Mouse (Mus musculus): ENCODE measurements at regions not wholly inside any gene's neighbourhood (a gene's known extent, or its start where the extent isn't known, plus 50 kb on each side); places are given as distances from the start of the nearest gene placed in this dataset.

DNA sequence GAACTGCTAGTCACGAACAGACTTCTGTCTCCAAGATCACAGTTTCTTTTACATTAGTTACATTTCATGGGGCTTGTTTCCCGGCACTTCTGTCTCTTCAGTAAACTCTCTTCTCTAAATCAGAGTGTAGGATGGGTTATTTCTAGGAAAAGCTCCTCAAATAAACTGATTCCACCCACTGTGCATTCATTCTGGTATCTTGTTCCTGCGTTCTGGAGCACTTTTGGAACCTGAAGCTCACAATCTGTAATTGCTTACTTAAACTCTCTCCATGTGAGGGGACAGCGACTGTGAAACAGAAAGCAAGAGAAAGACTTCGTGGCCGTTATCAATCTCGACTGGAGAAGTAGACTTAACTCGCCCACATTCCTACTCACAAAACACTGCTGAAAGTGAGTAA is 83.1 kb upstream of the Acvr2a start:
- no peaks in the 10 kb centered on the region for H3K9me3 ChIP-seq
- H3K4me3 ChIP-seq: no peak overlapping the region
- no peaks in the 10 kb centered on the region for H3K4me1 ChIP-seq
- no peak overlapping the region for H3K9ac ChIP-seq
- no peak overlapping the region for H3K4me2 ChIP-seq
- H3K36me3 ChIP-seq: no peaks in the 10 kb centered on the region
- WGBS: 55% methylated on average over 8 of the region's 8 CpGs
- H3K27ac ChIP-seq: no peak overlapping the region
- ATAC-seq (ENCODE audit: insufficient number of reproducible peaks, insufficient read depth, low FRiP score, low TSS enrichment, low read depth): no peak
- no peaks in the 10 kb centered on the region for H3K27me3 ChIP-seq

- H3K4me1 ChIP-seq: no peaks in the 10 kb centered on the region
- H3K4me3 ChIP-seq: no peak overlapping the region
- no peak overlapping the region for H3K27ac ChIP-seq
- WGBS: 98% methylated on average over 1 of the region's 1 CpGs
- no peaks in the 10 kb centered on the region for H3K27me3 ChIP-seq
- H3K36me3 ChIP-seq: no peaks in the 10 kb centered on the region
- no peak overlapping the region for H3K4me2 ChIP-seq
- no peaks in the 10 kb centered on the region for H3K9me3 ChIP-seq
- no peak for ATAC-seq (ENCODE audit: insufficient number of reproducible peaks, insufficient read depth, low FRiP score, low TSS enrichment, low read depth)
- no peak overlapping the region for H3K9ac ChIP-seq
Measured at GRCm38 (mm10) chr2:48733936-48734335, 80.0 kb upstream of the Acvr2a start.

- Histone ChIP-seq H3K4me2 (no peak overlapping the region), H3K9ac (no peak overlapping the region), H3K27me3 (no peaks in the 10 kb centered on the region), H3K36me3 (no peaks in the 10 kb centered on the region), H3K9me3 (no peaks in the 10 kb centered on the region), H3K4me1 (no peaks in the 10 kb centered on the region), H3K4me3 (no peak overlapping the region), H3K27ac (no peak overlapping the region)
- ATAC-seq (ENCODE audit: insufficient number of reproducible peaks, insufficient read depth, low FRiP score, low TSS enrichment, low read depth): no peak
- WGBS: 73% methylated on average over 6 of the region's 6 CpGs
Measured at GRCm38 (mm10) chr2:48734521-48734920, 79.4 kb upstream of the Acvr2a start.

DNA sequence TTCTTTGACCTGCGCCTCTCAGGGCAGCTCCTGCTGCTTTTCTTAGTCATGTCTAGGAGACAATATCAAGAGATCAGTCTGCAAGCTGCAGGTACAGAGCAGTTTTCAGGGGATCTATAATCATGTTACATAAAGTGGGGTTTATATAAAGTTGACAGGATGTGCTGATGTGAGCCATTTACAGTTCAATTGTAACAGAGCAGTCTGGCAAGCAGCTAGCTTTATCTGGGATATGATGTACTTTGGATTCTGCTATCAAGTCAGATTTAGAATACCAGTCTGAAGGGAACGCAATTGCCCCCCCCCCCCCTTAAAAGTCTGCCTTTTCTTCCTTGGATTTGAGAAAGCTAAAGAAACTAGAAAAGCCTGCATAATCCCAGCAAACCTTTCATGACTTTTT is 77.6 kb upstream of the Acvr2a start:
- H3K27ac ChIP-seq: no peak overlapping the region
- no peak for ATAC-seq (ENCODE audit: insufficient number of reproducible peaks, insufficient read depth, low FRiP score, low TSS enrichment, low read depth)
- no peak overlapping the region for H3K4me2 ChIP-seq
- no peaks in the 10 kb centered on the region for H3K4me1 ChIP-seq
- 87% methylated on average over 2 of the region's 2 CpGs for WGBS
- H3K9ac ChIP-seq: no peak overlapping the region
- H3K36me3 ChIP-seq: no peaks in the 10 kb centered on the region
- H3K9me3 ChIP-seq: no peaks in the 10 kb centered on the region
- no peak overlapping the region for H3K4me3 ChIP-seq
- H3K27me3 ChIP-seq: no peaks in the 10 kb centered on the region

Measured in embryonic facial prominence, embryonic 13.5 days (tissue).